Mouse (Mus musculus) lung, postnatal 0 days (tissue): ENCODE results near the gene Diras2.
"Not testable (repeated sequence)": the region's sequence is repeated elsewhere in the genome, so short reads cannot be mapped to it uniquely, and the experiment has no call there.

Experiments used
- CTCF ChIP-seq: IDR thresholded peaks from 2 replicates; pipeline ENCODE4 v1.5.1; 2016; ENCODE audit warnings: antibody characterized with exemption, mild to moderate bottlenecking
- EP300 ChIP-seq: IDR thresholded peaks from 2 replicates; pipeline ENCODE4 v1.6.1; 2016; ENCODE audit warnings: antibody characterized with exemption, mild to moderate bottlenecking, control low read depth

GRCm38 (mm10) chr13:52506822-52507221, 24.3 kb downstream of the Diras2 start:
- TF ChIP-seq CTCF, EP300: not testable (repeated sequence)
